Mouse (Mus musculus) cerebellum, postnatal 25 days (tissue): Measurements from ENCODE around the gene Nkx2-9.

Experiments
- DNase-seq, 2 experiments: peaks; one replicate each; pipeline ENCODE4 v3.0.0; 2021; ENCODE audit warnings: mixed read lengths in 2 of 2

Nkx2-9 gene

DNA sequence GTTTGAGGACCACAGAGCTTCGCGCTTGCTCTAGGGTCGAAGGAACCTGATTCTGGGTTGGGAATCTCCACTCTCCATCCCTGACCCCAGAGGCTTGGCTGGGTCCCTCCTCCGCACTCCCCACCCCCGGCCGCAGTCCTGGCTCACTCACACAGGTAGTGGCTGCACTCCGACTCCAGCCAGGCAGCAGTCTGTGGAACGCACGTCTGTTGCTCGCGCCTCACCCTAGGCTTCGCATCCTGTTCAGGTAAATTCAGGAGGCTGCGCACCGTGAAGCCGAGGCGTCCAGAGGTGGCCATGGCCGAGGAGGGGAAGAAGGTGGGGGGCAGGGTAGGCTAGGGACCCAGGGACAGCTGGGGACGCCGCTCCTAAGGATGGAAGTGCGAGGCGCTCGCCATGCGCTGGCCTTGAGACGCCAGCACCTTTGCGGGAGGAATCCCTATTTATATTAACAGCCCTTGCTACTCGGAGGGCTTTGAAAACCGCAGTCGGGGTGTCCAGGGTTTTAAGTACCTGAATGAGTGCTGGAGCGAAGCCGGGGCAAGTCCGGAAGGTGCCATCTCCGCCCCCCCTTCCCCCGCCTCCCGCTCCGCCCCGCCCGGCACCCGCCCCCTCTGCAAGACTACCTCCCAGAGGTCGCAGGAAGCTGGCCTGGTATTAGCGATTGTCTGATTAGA lies at the start of gene Nkx2-9:
Nkx2-9 (minus strand) TSS at position 524 of the 677 bp plus-strand sequence.
- DNase-seq, result no peak

DNA sequence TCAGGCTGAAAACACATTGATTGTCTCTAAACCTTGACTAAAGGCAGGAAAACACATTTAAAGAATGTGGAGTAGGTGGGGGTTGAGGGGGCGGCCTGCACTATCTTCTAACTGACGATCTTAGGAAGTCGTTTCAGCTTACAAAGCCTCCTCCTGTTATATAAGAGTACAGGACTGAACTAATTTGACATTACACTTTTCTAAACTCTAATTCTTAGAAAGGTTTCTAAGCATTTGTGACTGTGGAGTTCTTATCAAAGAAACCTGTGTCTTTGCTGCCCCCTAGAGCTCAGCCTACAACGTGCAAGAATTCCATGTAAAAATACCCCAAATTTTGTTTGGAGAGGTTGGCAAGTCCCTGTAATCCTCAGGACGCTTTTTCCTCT lies 24.1 kb upstream of the Nkx2-9 start:
- DNase-seq, result peak; percentile 26 to 62

- peak; percentile 13 for DNase-seq
These were observed 23.6 kb upstream of the Nkx2-9 start for GRCm38 (mm10) chr12:56636534-56637180.

- no peak for DNase-seq
These were observed 3.0 kb upstream of the Nkx2-9 start for GRCm38 (mm10) chr12:56616088-56616487.

DNA sequence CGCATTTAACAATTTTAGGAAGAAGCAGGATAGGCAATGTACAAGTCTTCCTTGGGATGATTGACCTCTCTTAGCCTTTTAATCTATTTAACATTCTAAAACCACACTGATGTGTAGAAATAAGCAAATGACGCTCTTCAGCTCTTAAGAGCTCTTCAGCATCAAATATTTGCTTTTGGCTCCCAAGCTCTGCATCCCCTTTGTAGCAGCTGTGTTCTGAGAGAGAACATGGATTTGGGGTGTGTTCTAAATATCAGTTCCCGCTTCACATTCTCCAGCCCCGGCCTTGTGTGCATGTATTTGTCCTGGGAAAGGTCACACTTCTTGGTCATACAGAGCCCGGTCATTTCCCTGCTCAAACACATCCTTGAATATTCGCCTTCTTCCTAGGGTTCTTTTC lies 2.3 kb upstream of the Nkx2-9 start:
- DNase-seq, result no peak

DNA sequence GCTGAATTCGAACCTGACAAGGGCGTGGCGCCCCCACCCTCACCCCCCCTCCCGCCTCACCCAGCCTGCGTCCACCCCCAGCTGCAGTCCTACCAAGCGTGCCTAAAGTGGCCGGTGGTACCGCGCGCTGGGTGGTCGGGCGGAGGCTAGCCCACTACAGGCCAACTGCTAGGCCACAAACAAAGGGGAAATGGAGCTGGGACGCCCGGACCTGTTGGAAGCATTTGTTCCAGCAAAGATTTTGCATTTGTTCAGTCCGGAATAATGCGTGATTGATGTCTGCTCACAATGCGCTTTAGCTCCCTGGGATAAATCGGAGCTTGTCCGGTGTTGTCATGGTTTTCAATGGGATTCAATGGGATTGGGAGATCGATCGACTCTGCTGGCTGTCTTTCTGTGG lies 1.4 kb upstream of the Nkx2-9 start:
- no peak for DNase-seq

DNA sequence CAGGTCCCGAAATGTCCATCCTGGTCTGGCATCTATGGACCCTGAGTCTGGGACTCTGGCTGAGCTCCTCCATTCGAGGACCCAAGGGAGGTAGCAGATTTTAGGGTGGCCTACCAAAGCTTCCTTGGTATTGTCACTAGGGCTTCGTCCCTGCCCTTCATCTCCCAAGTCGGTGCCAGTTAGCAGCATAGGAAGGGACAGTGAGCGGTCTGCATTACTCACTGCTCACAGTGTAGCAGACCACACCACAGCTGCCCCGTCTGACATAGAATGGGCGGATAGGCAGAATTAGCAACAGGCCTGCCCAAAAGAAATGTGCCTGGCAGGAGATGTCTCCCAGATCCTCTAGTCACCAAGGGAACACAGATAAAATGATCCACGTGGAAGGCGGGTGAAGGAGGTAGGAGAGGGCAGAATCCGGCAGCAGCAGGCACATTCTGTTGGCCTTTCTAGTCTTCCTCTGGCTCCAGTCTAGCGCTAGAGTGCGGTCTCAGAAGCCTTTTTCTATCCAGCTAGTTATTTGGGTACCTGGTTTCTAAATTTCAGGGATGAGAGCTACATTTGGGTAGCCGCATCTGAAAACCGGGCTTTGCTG lies 929 bp upstream of the Nkx2-9 start:
- no peak for DNase-seq

DNA sequence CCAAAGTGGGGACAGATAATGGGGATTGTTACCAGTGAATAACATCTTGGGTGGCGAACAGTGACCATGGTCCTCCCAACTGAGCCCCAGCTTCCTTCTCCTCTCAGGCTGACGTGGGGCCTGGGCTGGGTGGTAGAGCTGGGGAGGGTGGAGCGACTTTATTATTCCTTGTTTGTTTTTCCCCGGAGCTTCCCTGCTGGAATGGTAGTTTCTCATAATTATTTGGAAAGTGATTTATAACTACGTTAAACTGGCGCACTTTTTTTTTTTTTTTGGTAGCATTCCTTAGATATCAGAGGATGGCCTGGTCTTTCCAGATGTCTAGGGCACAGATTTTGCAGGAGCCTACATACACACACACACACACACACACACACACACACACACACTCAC lies 350 bp upstream of the Nkx2-9 start:
- DNase-seq, result no peak

DNA sequence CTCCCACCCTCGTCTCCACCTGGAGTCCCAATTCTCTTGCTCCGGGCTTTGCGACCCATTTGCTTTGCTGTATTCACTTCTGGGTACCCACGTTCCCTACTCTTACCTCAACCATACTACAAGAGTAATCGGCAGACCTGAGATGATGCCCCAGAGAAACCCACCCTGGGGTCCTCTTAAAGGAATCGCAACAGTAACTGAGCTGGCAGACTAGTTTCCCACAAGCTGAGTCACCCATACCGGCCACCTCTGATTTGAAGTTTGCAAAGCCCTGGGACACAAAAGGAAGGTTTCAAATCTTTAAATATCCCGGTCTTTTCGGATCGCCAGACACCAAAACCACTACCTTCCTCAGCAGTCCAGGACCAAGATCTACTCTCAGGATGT lies 742 bp downstream of the Nkx2-9 start:
- DNase-seq, result no peak

DNA sequence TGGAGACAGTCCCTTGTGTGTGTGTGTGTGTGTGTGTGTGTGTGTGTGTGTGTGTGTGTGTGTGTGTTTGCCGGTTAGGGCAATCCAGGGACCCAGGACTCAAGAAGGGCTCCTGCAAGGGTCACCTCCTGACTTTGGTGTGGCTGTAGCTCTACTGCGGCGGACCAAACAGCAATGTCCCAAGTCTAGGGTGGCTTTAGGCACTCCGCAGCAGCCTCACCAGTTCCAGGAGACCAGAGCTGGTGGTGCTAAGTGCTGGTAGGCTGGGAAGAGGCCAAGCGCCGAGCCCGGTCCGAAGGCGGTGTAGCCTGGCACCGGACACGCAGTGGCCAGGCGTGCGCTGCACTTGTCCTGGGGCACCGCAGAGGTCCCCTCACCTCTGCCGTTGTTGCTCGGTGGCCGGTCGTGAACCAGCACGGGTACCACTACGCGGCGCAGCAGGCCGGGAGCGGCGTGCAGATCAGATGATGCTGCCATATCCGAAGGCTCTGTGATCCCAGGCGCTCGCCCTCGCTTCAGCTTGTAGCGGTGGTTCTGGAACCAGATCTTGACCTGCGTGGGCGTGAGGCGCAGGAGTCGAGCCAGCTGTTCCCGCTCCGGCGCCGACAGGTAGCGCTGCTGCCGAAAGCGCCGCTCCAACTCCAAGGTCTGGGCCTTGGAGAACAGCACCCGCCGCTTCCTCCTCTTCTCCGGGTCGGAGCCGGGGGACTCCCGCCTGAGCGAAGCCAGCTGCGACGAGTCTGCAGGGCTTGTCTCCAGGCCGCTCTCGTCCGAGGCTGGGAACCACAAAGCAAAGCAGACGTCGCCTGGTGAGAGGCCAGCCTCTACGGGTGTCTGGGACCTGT lies 1.4 kb downstream of the Nkx2-9 start:
- peak in 1 of 2 experiments; percentile 6 for DNase-seq

- DNase-seq, result no peak
These were observed 2.2 kb downstream of the Nkx2-9 start for GRCm38 (mm10) chr12:56610851-56611250.

GRCm38 (mm10) chr12:56591722-56592121 lies 21.4 kb downstream of the Nkx2-9 start:
- peak; percentile 10 to 40 for DNase-seq

- no peak for DNase-seq
These were observed 25.3 kb downstream of the Nkx2-9 start for GRCm38 (mm10) chr12:56587830-56588229.
